Mouse (Mus musculus): ENCODE data around the gene Thy1.

GRCm38 (mm10) chr9:44073115-44073514 is 29.9 kb downstream of the Thy1 start:
- TF ChIP-seq EP300 (optimal IDR thresholded peaks at IDR 0.05) (no peak), CTCF (IDR thresholded peaks at IDR 0.05; ENCODE audit: low read depth) (no peak)
